Mouse (Mus musculus) kidney, adult 2 months (tissue): Measurements from ENCODE around the gene Hist3h2a.

Source experiments
- CTCF ChIP-seq: fragments of 200-500 bp; conservative IDR thresholded peaks from 2 replicates; pipeline ENCODE4 v1.5.1; 2011; ENCODE audit warnings: low read depth, mild to moderate bottlenecking, control low read depth, low read length, moderate library complexity, mixed read lengths; ENCODE audit not compliant: insufficient read depth, insufficient read length
- POLR2A ChIP-seq: fragments of 200-500 bp; IDR thresholded peaks from one replicate; pipeline ENCODE4 v1.6.1; 2011; ENCODE audit warnings: low read depth, low read length, control low read depth

- no peak for TF ChIP-seq CTCF
- no peak for TF ChIP-seq POLR2A
Observed at GRCm38 (mm10) chr11:58955868-58956257, 1.4 kb downstream of the Hist3h2a start.
